Mouse (Mus musculus) hindbrain, embryonic 12.5 days (tissue): Measurements from ENCODE around the gene Olfr750. TPM values are rescaled to one million over a fixed set of nuclear protein-coding genes. Genes with fewer than 3 reads are reported as not detected.
"Not testable (repeated sequence)": the region's sequence is repeated elsewhere in the genome, so short reads cannot be mapped to it uniquely, and the experiment has no call there.

Source experiments
- ATAC-seq: fragments of 200-750 bp; cut with Nextera tagmentation; 2 replicates; pipeline ENCODE4 v1.8.0; 2017; ENCODE audit warnings: moderate TSS enrichment; ENCODE audit not compliant: low FRiP score
- H3K27ac ChIP-seq: fragments of 300-500 bp; sonication (generic); 2 replicates; pipeline ENCODE4 v1.5.1; 2016; ENCODE audit warnings: mild to moderate bottlenecking
- H3K27me3 ChIP-seq: fragments of 300-500 bp; sonication (generic); 2 replicates; pipeline ENCODE4 v1.6.1; 2016; ENCODE audit warnings: mild to moderate bottlenecking
- H3K36me3 ChIP-seq: fragments of 300-500 bp; sonication (generic); 2 replicates; pipeline ENCODE4 v1.6.1; 2016; ENCODE audit warnings: mild to moderate bottlenecking
- H3K4me1 ChIP-seq: fragments of 300-500 bp; sonication (generic); 2 replicates; pipeline ENCODE4 v1.6.1; 2016
- H3K4me2 ChIP-seq: fragments of 300-500 bp; sonication (generic); replicated peaks from 2 replicates; pipeline ENCODE4 v1.6.1; 2016; ENCODE audit warnings: mild to moderate bottlenecking
- H3K4me3 ChIP-seq: fragments of 300-500 bp; sonication (generic); 2 replicates; pipeline ENCODE4 v1.5.1; 2016; ENCODE audit warnings: mild to moderate bottlenecking
- H3K9ac ChIP-seq: fragments of 300-500 bp; sonication (generic); 2 replicates; pipeline ENCODE4 v1.6.1; 2016; ENCODE audit warnings: mild to moderate bottlenecking, moderate library complexity
- H3K9me3 ChIP-seq: fragments of 300-500 bp; sonication (generic); replicated peaks from 2 replicates; pipeline ENCODE4 v1.6.1; 2016; ENCODE audit warnings: mild to moderate bottlenecking
- WGBS: fragments of 180-500 bp; shearing (Covaris S2); methylation state at CpG from one replicate; pipeline ENCODE4 v1.1.7; 2016; 5-methylcytosine and 5-hydroxymethylcytosine counted together
- polyA plus RNA-seq: library from polyadenylated mRNA; unstranded; fragments of >200 nt; fragmentation: Nextera tagmentation; extraction: Ambion mirVana; gene quantifications from 2 replicates; pipeline ENCODE4 v1.2.1, GENCODE M21; 2016

The Olfr750 gene
- polyA plus RNA-seq = not detected in 2 replicates

DNA sequence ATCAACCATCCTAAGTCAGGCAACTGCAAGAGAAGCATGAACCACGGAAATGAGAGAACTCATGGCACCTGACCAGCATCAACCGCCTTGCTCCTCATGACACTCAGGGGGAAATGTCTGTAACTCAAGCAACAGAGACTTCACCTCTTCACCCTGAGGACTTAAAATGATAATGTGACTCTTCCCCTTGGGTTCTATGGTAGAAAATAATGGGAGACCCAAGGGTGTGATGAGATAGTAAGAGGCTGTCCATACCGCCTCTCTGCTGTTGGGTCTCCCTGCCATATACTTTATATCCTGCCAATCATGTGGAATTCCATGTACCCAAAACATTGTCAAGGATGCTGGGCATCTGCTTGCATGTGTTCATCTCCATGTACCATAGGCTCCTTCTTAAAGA is at the start of gene Olfr750:
Olfr750 (minus strand) TSS at position 101 of the 400 bp plus-strand sequence.
- no peaks in the 10 kb centered on the region for H3K4me1 ChIP-seq
- H3K27me3 ChIP-seq = no peaks in the 10 kb centered on the region
- WGBS = 85% methylated on average over 3 of the region's 3 CpGs
- H3K4me3 ChIP-seq = no peak within 1 kb of the TSS
- no peak within 1 kb of the TSS for H3K4me2 ChIP-seq
- H3K27ac ChIP-seq = no peak within 1 kb of the TSS
- H3K9ac ChIP-seq = no peak within 1 kb of the TSS
- no peaks in the 10 kb centered on the region for H3K9me3 ChIP-seq
- no peak for ATAC-seq
- no peaks in the 10 kb centered on the region for H3K36me3 ChIP-seq

GRCm38 (mm10) chr14:51113916-51114560 is 39.8 kb upstream of the Olfr750 start, which contains the start of gene Eddm3b:
TSS of gene Eddm3b (plus strand) at chr14:51114426.
- Histone ChIP-seq H3K9ac (no peak within 1 kb of the TSS), H3K9me3 (no peaks in the 10 kb centered on the region), H3K4me2 (no peak within 1 kb of the TSS), H3K36me3 (no peaks in the 10 kb centered on the region), H3K27me3 (no peaks in the 10 kb centered on the region), H3K27ac (no peak within 1 kb of the TSS), H3K4me1 (no peaks in the 10 kb centered on the region), H3K4me3 (no peak within 1 kb of the TSS)
- WGBS = 45% methylated on average over 12 of the region's 12 CpGs
- no peak for ATAC-seq

DNA sequence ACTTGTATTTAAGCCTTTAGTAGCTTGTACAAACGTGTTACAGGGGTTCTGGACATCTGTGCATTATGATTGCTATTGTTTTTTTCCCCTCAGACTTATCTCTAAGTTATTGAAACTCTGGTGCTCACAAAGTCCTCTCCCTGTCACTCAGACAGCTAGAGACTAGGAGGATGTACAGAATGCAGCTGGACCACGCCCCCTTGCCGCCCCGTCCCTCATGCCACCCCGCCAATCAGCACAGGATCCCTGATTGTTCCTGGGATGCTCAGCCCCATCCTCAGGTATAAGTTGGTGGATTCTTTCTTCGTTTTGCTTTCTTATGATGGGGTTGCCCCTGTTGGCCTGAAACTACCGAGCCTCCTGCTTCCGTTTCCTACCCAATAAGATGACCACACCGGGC is 39.2 kb upstream of the Olfr750 start:
- Histone ChIP-seq H3K9ac (no peak overlapping the region), H3K4me2 (no peak overlapping the region), H3K4me3 (no peak overlapping the region), H3K27ac (no peak overlapping the region), H3K27me3 (no peaks in the 10 kb centered on the region), H3K4me1 (no peaks in the 10 kb centered on the region), H3K9me3 (no peaks in the 10 kb centered on the region), H3K36me3 (no peaks in the 10 kb centered on the region)
- no peak for ATAC-seq
- WGBS = 37% methylated on average over 9 of the region's 9 CpGs

GRCm38 (mm10) chr14:51111966-51112365 is 37.7 kb upstream of the Olfr750 start:
- Histone ChIP-seq H3K27ac (no peak overlapping the region), H3K4me2 (no peak overlapping the region), H3K27me3 (no peaks in the 10 kb centered on the region), H3K9ac (no peak overlapping the region), H3K4me3 (no peak overlapping the region), H3K4me1 (no peaks in the 10 kb centered on the region), H3K36me3 (no peaks in the 10 kb centered on the region), H3K9me3 (no peaks in the 10 kb centered on the region)
- WGBS = 77% methylated on average over 3 of the region's 3 CpGs
- no peak for ATAC-seq

- H3K27ac ChIP-seq = no peak overlapping the region
- H3K9me3 ChIP-seq = no peaks in the 10 kb centered on the region
- no peak overlapping the region for H3K9ac ChIP-seq
- no peak overlapping the region for H3K4me3 ChIP-seq
- H3K36me3 ChIP-seq = no peaks in the 10 kb centered on the region
- H3K4me1 ChIP-seq = no peaks in the 10 kb centered on the region
- no peak for ATAC-seq
- no peak overlapping the region for H3K4me2 ChIP-seq
- no peaks in the 10 kb centered on the region for H3K27me3 ChIP-seq
Measured at GRCm38 (mm10) chr14:51106449-51106967, 32.3 kb upstream of the Olfr750 start.

DNA sequence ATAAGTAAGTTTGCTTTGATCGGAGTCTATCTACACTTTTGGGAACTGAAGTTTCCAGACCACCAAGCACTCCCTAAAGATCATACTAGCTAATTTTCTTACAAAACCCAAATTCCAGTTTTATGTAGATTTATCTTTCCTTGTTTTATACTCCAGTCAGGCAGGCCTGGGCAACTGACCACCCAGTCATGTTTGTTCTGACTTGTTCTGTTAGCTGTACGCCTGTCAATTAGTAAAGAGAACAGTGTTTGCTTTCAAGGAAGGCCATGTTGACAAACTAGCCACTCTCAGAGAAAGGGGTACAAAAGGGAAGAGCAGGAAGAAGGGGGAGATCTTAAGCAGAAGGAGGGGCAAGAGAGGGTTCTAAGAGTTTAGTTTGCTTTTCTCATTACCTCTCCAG is 30.1 kb upstream of the Olfr750 start:
- no peaks in the 10 kb centered on the region for H3K4me1 ChIP-seq
- H3K36me3 ChIP-seq = no peaks in the 10 kb centered on the region
- no peak overlapping the region for H3K27ac ChIP-seq
- no peak overlapping the region for H3K4me3 ChIP-seq
- no peaks in the 10 kb centered on the region for H3K9me3 ChIP-seq
- no peaks in the 10 kb centered on the region for H3K27me3 ChIP-seq
- WGBS = 92% methylated on average over 2 of the region's 2 CpGs
- no peak overlapping the region for H3K4me2 ChIP-seq
- no peak overlapping the region for H3K9ac ChIP-seq
- no peak for ATAC-seq

DNA sequence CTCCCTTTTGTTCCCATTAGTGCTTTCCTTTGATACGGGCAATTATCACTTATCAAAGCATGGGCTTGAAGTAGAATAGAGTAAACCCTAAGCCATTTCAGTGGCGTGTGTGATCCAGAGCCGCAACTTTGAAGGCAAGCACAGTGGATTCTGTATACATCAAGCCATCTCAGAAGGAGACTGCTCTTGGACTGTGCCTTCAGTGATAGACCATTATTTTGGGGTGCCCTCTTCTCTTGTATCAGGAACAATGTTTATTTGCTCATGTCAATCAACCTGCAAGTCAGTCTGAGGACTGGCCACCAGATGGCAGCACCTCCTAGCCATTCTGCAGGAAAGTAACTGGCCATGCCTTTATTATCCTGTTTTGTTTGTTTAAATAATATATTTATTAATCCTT is 29.0 kb upstream of the Olfr750 start:
- Histone ChIP-seq H3K4me2 (no peak overlapping the region), H3K9me3 (no peaks in the 10 kb centered on the region), H3K9ac (no peak overlapping the region), H3K27ac (no peak overlapping the region), H3K36me3 (no peaks in the 10 kb centered on the region), H3K4me1 (no peaks in the 10 kb centered on the region), H3K27me3 (no peaks in the 10 kb centered on the region), H3K4me3 (no peak overlapping the region)
- WGBS = 61% methylated on average over 3 of the region's 3 CpGs
- ATAC-seq = 0 out of 2 replicates have a peak, but pooled peaks have one; percentile 16

DNA sequence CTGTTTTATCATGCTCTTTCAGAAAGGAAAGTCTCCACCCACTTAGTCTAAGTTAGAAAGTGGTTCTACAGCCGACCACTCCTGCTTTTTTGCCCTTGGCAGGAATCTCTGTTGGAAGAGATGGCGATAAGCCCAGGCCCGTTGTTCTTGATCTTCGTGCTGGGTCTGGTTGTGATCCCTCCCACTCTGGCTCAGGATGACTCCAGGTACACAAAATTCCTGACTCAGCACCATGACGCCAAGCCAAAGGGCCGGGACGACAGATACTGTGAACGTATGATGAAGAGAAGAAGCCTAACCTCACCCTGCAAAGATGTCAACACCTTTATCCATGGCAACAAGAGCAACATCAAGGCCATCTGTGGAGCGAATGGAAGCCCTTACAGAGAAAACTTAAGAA is 27.0 kb upstream of the Olfr750 start:
- Histone ChIP-seq H3K4me1 (no peaks in the 10 kb centered on the region), H3K27ac (no peak overlapping the region), H3K4me3 (no peak overlapping the region), H3K27me3 (no peaks in the 10 kb centered on the region), H3K4me2 (no peak overlapping the region), H3K9ac (no peak overlapping the region), H3K36me3 (no peaks in the 10 kb centered on the region), H3K9me3 (no peaks in the 10 kb centered on the region)
- no peak for ATAC-seq
- WGBS = 89% methylated on average over 9 of the region's 9 CpGs

GRCm38 (mm10) chr14:51098921-51099320 is 24.7 kb upstream of the Olfr750 start:
- no peak for ATAC-seq
- no peak overlapping the region for H3K9ac ChIP-seq
- 91% methylated on average over 11 of the region's 11 CpGs for WGBS

DNA sequence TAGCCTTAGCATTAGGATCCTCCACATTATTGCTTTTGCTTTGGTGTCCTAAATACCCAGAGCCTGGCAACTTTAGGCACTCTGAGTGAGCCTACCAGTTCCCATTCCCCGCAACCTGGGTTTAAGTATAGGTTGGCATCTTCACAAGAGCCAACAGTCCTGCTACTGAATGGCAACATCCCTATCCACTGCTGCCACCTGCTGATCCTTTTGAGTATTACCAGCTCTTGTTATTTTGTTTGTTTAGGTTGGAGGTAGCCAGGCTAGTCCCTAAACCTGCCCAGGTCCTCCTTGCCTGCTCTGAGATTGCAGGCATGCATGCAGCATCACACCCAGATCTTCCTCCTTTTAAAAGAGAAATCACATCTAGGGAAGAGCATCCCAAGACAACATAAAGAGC is 24.1 kb upstream of the Olfr750 start:
- H3K4me3 ChIP-seq, H3K4me1 ChIP-seq, H3K27me3 ChIP-seq, H3K4me2 ChIP-seq, H3K9me3 ChIP-seq, H3K27ac ChIP-seq, H3K9ac ChIP-seq, H3K36me3 ChIP-seq: not testable (repeated sequence)
- peak; percentile 43; the same call in 1 of the 2 replicates for ATAC-seq
- WGBS = 41% methylated on average over 1 of the region's 1 CpGs

More at GRCm38 (mm10) chr14:51098921-51099320, 24.7 kb upstream of the Olfr750 start:
- no peak overlapping the region for H3K4me2 ChIP-seq
- no peaks in the 10 kb centered on the region for H3K9me3 ChIP-seq
- H3K36me3 ChIP-seq = no peaks in the 10 kb centered on the region
- H3K27me3 ChIP-seq = no peaks in the 10 kb centered on the region
- H3K27ac ChIP-seq = no peak overlapping the region
- H3K4me1 ChIP-seq = no peaks in the 10 kb centered on the region
- no peak overlapping the region for H3K4me3 ChIP-seq

DNA sequence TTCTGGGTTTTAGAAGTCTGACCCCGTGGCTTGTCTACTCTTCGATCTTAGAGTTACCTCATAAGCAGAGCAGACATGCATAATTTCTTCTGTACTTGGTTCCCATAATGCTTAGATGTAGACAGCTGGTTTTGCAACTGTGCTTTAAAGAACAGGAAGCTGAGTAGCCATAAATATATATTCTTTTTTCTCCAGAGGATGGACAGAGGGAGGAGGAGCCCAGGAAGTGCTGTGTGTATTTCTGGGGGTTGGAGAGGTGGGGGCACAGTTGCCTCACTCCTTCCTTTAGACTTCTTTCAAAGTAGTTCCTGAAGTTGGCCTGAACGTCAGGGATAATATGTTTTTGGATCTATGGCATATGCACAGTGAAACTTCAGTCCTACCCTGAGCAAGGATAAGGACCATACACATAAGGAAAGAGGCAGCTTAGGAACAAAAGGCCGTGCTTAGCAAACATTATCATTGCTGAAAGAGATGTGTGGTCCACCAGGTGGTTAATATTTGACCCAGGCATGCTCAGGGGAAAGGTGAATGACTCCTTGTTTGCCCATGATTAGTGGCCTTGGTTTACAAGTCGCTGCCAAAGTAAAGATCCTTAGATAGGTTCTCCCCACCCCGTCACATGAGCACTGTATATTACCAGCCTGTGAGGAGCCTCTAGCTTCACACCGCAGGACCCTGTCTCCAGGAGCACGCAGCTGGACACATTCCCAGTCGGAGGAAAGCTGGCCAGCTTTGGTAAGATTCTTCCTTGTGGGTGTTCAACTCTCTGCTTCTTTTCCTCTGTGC is 21.7 kb upstream of the Olfr750 start:
- Histone ChIP-seq H3K27ac (no peak overlapping the region), H3K4me3 (no peak overlapping the region), H3K9ac (no peak overlapping the region), H3K27me3 (no peaks in the 10 kb centered on the region), H3K9me3 (no peaks in the 10 kb centered on the region), H3K4me2 (no peak overlapping the region), H3K4me1 (no peaks in the 10 kb centered on the region; the same call in 1 of the 2 replicates), H3K36me3 (no peaks in the 10 kb centered on the region)
- WGBS = 67% methylated on average over 9 of the region's 9 CpGs
- no peak for ATAC-seq

DNA sequence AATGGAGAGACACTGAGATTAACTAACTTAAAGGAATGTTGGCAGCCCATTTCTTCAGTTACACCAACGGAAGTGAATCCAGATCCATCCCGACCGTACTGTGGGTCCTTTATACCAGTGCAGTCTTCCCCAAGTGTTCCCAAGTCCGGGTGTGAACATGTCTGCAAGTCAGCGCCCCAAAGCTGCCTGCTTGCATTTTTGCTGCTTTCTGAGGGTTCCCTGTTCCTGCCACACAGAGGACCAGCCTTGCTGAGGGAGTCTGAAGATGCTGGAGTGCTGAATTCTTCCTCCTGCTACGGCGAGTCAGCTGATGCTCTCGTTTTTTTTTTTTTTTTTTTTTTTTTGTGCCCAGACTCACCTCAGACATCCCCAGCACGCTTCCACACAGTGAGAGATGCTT is 20.7 kb upstream of the Olfr750 start:
- no peaks in the 10 kb centered on the region for H3K27me3 ChIP-seq
- H3K4me3 ChIP-seq = no peak overlapping the region
- no peaks in the 10 kb centered on the region for H3K36me3 ChIP-seq
- no peak overlapping the region for H3K9ac ChIP-seq
- ATAC-seq = no peak
- no peak overlapping the region for H3K27ac ChIP-seq
- H3K4me2 ChIP-seq = no peak overlapping the region
- no peaks in the 10 kb centered on the region for H3K9me3 ChIP-seq
- H3K4me1 ChIP-seq = no peaks in the 10 kb centered on the region; the same call in 1 of the 2 replicates
- 71% methylated on average over 9 of the region's 9 CpGs for WGBS
